Mouse (Mus musculus) intestine, embryonic 14.5 days (tissue): ENCODE results near the gene Gtf2f1. TPM values are rescaled to one million over a fixed set of nuclear protein-coding genes. Genes with fewer than 3 reads are reported as not detected.

Source experiments
- ATAC-seq: fragments of 200-750 bp; cut with Nextera tagmentation; replicated peaks from 2 replicates; pipeline ENCODE4 v1.8.0; 2017; ENCODE audit warnings: low read depth, moderate number of reproducible peaks, moderate TSS enrichment, moderate library complexity; ENCODE audit not compliant: low FRiP score, low TSS enrichment
- DNase-seq: peaks from one replicate; pipeline ENCODE4 v3.0.0-alpha.2; 2018; ENCODE audit warnings: low spot score
- H3K27ac ChIP-seq: fragments of 300-500 bp; sonication (generic); 2 replicates; pipeline ENCODE4 v1.5.1; 2014; ENCODE audit warnings: low read depth, mild to moderate bottlenecking, control low read depth
- H3K27me3 ChIP-seq: fragments of 300-500 bp; sonication (generic); replicated peaks from 2 replicates; pipeline ENCODE4 v1.6.1; 2014; ENCODE audit warnings: low read length, control low read depth; ENCODE audit not compliant: control insufficient read depth, insufficient read depth
- H3K36me3 ChIP-seq: fragments of 300-500 bp; sonication (generic); 2 replicates; pipeline ENCODE4 v1.6.1; 2014; ENCODE audit warnings: low read length, control low read depth; ENCODE audit not compliant: control insufficient read depth, insufficient read depth
- H3K4me1 ChIP-seq: fragments of 300-500 bp; sonication (generic); replicated peaks from 2 replicates; pipeline ENCODE4 v1.6.1; 2014; ENCODE audit warnings: low read length, control low read depth, mixed read lengths; ENCODE audit not compliant: control insufficient read depth, insufficient read depth
- H3K4me2 ChIP-seq: fragments of 300-500 bp; sonication (generic); 2 replicates; pipeline ENCODE4 v1.6.1; 2014; ENCODE audit warnings: low read length
- H3K4me3 ChIP-seq: fragments of 300-500 bp; sonication (generic); 2 replicates; pipeline ENCODE4 v1.5.1; 2014; ENCODE audit warnings: low read depth, low read length, control low read depth, mixed read lengths
- H3K9ac ChIP-seq: fragments of 300-500 bp; sonication (generic); 2 replicates; pipeline ENCODE4 v1.6.1; 2014; ENCODE audit warnings: mild to moderate bottlenecking, low read length
- H3K9me3 ChIP-seq: fragments of 300-500 bp; sonication (generic); 2 replicates; pipeline ENCODE4 v1.6.1; 2016; ENCODE audit warnings: low read length, control low read depth; ENCODE audit not compliant: control insufficient read depth
- WGBS: fragments of 180-500 bp; shearing (Covaris S2); extraction: QIAGEN DNeasy Blood & Tissue Kit; methylation state at CpG from one replicate; pipeline ENCODE4 v1.1.7; 2014; 5-methylcytosine and 5-hydroxymethylcytosine counted together
- polyA plus RNA-seq: library from polyadenylated mRNA; unstranded; fragments of >200 nt; fragmentation: Nextera tagmentation; extraction: Ambion mirVana; gene quantifications from 2 replicates; pipeline ENCODE4 v1.2.1, GENCODE M21; 2014

The Gtf2f1 gene
- polyA plus RNA-seq, 1 experiment from 2014 or later: 60.5 TPM

DNA sequence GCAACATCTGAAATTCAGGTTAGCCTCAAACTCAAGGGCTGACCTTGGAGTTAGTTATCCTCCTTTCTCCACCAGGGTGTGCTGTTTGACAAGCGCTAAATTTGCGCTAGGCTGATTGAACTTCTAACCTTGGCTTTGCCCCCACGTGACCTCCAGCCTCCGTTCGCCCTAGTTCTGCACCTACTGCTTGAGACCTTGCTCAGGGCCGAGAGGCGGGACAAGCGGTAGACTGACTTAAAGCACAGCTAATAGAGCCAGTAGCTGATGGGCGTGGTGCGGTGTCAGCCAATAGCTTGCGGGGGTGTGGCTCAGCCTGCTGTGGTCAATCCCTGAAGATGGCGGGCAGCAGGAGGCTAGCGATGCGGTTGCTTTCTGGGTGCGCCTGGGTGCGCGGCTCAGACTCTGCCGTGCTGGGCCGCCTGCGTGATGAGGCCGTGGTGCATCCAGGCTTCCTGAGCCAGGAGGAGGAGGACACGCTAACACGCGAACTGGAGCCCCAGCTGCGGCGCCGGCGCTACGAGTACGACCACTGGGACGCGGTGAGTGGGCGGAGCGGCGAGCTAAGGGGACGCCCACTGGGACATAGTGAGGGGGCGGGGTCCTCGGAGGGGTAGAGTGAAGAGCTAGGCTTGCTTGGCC is 13.9 kb downstream of the Gtf2f1 start, which contains the start of gene Alkbh7:
Gene Alkbh7 (plus strand): TSS at position 311 of the 639 bp plus-strand sequence.
- H3K9ac ChIP-seq: peak within 1 kb of the TSS; percentile 59
- no peaks in the 10 kb centered on the region for H3K27me3 ChIP-seq
- H3K4me1 ChIP-seq: peaks cover 6% of the 10 kb centered on the region
- peak within 1 kb of the TSS; percentile 76 for H3K4me3 ChIP-seq
- peak within 1 kb of the TSS; percentile 40; the same call in 1 of the 2 replicates for H3K27ac ChIP-seq
- WGBS: under 1% methylated on average over 38 of the region's 38 CpGs
- H3K36me3 ChIP-seq: peaks cover 54% of the 10 kb centered on the region
- DNase-seq (peak; percentile 94), ATAC-seq (peak; percentile 99)
- H3K4me2 ChIP-seq: peak within 1 kb of the TSS; percentile 65
- H3K9me3 ChIP-seq: no peaks in the 10 kb centered on the region

GRCm38 (mm10) chr17:56996506-56996905 is 14.6 kb downstream of the Gtf2f1 start:
- H3K27me3 ChIP-seq: no peaks in the 10 kb centered on the region
- ATAC-seq (0 out of 2 replicates have a peak, but pooled peaks have one; percentile 2), DNase-seq (no peak)
- WGBS: 73% methylated on average over 2 of the region's 2 CpGs
- H3K4me1 ChIP-seq: peaks cover 6% of the 10 kb centered on the region
- no peak overlapping the region for H3K27ac ChIP-seq
- peaks cover 61% of the 10 kb centered on the region for H3K36me3 ChIP-seq
- 0 out of 2 replicates have a peak overlapping the region, but pooled peaks have one; percentile 76 for H3K4me3 ChIP-seq
- H3K4me2 ChIP-seq: peak overlapping the region; percentile 65
- no peak overlapping the region for H3K9ac ChIP-seq
- no peaks in the 10 kb centered on the region for H3K9me3 ChIP-seq

DNA sequence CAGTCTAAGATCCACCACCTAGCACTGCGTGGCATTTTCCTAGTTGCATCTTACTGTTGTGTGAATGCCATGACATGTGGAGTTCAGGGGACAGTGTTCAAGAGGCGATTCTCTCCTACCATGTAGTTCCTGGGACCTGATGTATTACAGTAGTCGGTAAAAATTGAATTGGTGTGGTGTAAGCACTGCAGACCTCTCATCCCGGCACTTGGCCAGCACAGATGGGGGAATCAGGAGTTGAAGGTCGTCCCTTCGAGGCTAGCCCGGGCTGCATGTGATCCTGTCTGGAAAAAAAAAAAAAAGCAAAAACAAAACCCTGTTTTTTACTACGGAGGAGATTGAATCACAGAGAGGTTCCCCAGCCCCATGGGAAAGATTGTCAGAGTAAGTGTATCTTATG is 16.0 kb downstream of the Gtf2f1 start:
- H3K36me3 ChIP-seq: peaks cover 61% of the 10 kb centered on the region
- H3K4me3 ChIP-seq: no peak overlapping the region
- DNase-seq: no peak
- H3K9me3 ChIP-seq: no peaks in the 10 kb centered on the region
- ATAC-seq: no peak
- H3K27me3 ChIP-seq: no peaks in the 10 kb centered on the region
- peaks cover 12% of the 10 kb centered on the region for H3K4me1 ChIP-seq
- H3K9ac ChIP-seq: no peak overlapping the region
- H3K27ac ChIP-seq: no peak overlapping the region
- WGBS: 87% methylated on average over 8 of the region's 8 CpGs
- H3K4me2 ChIP-seq: no peak overlapping the region

- H3K27ac ChIP-seq: no peak overlapping the region
- peaks cover 6% of the 10 kb centered on the region for H3K4me1 ChIP-seq
- peak overlapping the region; percentile 93 for H3K4me3 ChIP-seq
- WGBS: 77% methylated on average over 2 of the region's 2 CpGs
- DNase-seq: no peak
- H3K9me3 ChIP-seq: no peaks in the 10 kb centered on the region
- H3K27me3 ChIP-seq: no peaks in the 10 kb centered on the region
- peaks cover 45% of the 10 kb centered on the region for H3K36me3 ChIP-seq
- no peak for ATAC-seq
- peak overlapping the region; percentile 76 for H3K4me2 ChIP-seq
- H3K9ac ChIP-seq: peak overlapping the region; percentile 83
Measured at GRCm38 (mm10) chr17:56990966-56991365, 20.1 kb downstream of the Gtf2f1 start.

- Histone ChIP-seq H3K27me3 (no peaks in the 10 kb centered on the region), H3K36me3 (peaks cover 37% of the 10 kb centered on the region), H3K4me3 (peak within 1 kb of the TSS; percentile 93), H3K9me3 (no peaks in the 10 kb centered on the region), H3K4me1 (peaks cover 6% of the 10 kb centered on the region), H3K27ac (peak within 1 kb of the TSS; percentile 60; the same call in 1 of the 2 replicates), H3K4me2 (peak within 1 kb of the TSS; percentile 76), H3K9ac (peak within 1 kb of the TSS; percentile 83)
- peak; percentile 95 for ATAC-seq
- WGBS: under 1% methylated on average over 52 of the region's 52 CpGs
- DNase-seq: peak; percentile 97
Measured at GRCm38 (mm10) chr17:56990115-56990746, 20.9 kb downstream of the Gtf2f1 start, which contains the start of gene Clpp. Clpp (plus strand) TSS chr17:56990305.

GRCm38 (mm10) chr17:56989467-56990114 is 21.5 kb downstream of the Gtf2f1 start:
- DNase-seq (peak; percentile 65), ATAC-seq (peak; percentile 90)
- H3K4me3 ChIP-seq: peak overlapping the region; percentile 93
- peak overlapping the region; percentile 76 for H3K4me2 ChIP-seq
- WGBS: 4% methylated on average over 25 of the region's 25 CpGs
- H3K27ac ChIP-seq: peak overlapping the region; percentile 60; the same call in 1 of the 2 replicates
- peaks cover 31% of the 10 kb centered on the region for H3K36me3 ChIP-seq
- no peaks in the 10 kb centered on the region for H3K27me3 ChIP-seq
- H3K9ac ChIP-seq: peak overlapping the region; percentile 83
- H3K4me1 ChIP-seq: peaks cover 6% of the 10 kb centered on the region
- H3K9me3 ChIP-seq: no peaks in the 10 kb centered on the region

GRCm38 (mm10) chr17:56988921-56989430 is 22.1 kb downstream of the Gtf2f1 start:
- Histone ChIP-seq H3K9ac (peak overlapping the region; percentile 83; the same call in 1 of the 2 replicates), H3K4me1 (peaks cover 6% of the 10 kb centered on the region), H3K27me3 (no peaks in the 10 kb centered on the region), H3K27ac (no peak overlapping the region), H3K9me3 (no peaks in the 10 kb centered on the region), H3K4me2 (peak overlapping the region; percentile 76), H3K36me3 (peaks cover 25% of the 10 kb centered on the region), H3K4me3 (peak overlapping the region; percentile 93)
- DNase-seq (no peak), ATAC-seq (no peak)
- 76% methylated on average over 7 of the region's 7 CpGs for WGBS

DNA sequence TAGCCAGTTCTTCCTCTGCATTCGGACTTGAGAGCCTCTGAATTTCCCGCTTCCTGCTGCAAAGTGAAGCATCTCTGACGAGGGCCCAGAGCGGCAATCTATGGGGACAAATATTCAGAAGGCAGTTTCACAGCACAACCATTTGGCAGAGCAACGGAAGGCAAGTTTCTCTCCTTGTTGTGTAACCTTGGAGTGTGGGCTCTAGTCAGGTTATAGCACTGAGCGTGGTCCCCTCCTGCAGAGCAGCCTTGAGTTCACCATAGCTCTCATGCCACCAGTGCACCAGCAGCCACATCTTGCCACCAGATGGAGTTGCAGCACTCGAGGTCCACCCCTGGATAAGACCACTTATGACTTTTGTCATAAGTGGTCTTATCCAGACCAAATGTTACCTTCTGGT is 22.6 kb downstream of the Gtf2f1 start:
- Histone ChIP-seq H3K4me2 (no peak overlapping the region), H3K9me3 (no peaks in the 10 kb centered on the region), H3K9ac (no peak overlapping the region), H3K4me3 (no peak overlapping the region), H3K4me1 (peaks cover 6% of the 10 kb centered on the region), H3K36me3 (peaks cover 20% of the 10 kb centered on the region), H3K27ac (no peak overlapping the region), H3K27me3 (no peaks in the 10 kb centered on the region)
- 82% methylated on average over 7 of the region's 7 CpGs for WGBS
- ATAC-seq (no peak), DNase-seq (no peak)
